Mouse (Mus musculus) neural tube, embryonic 12.5 days (tissue): ENCODE data around the gene Sh2d4b. TPM values are rescaled to one million over a fixed set of nuclear protein-coding genes. Genes with fewer than 3 reads are reported as not detected.
A peak's percentile ranks its signal among the peaks of the same experiment; 100 is the strongest.

Experiments used
- ATAC-seq: fragments of 200-750 bp; cut with Nextera tagmentation; 2 replicates; pipeline ENCODE4 v1.8.0; 2017; ENCODE audit warnings: low read depth, mild to moderate bottlenecking, moderate TSS enrichment, moderate library complexity; ENCODE audit not compliant: low FRiP score
- H3K27ac ChIP-seq: fragments of 300-500 bp; sonication (generic); 2 replicates; pipeline ENCODE4 v1.5.1; 2016
- H3K27me3 ChIP-seq: fragments of 300-500 bp; sonication (generic); replicated peaks from 2 replicates; pipeline ENCODE4 v1.6.1; 2016; ENCODE audit warnings: mild to moderate bottlenecking
- H3K36me3 ChIP-seq: fragments of 300-500 bp; sonication (generic); 2 replicates; pipeline ENCODE4 v1.6.1; 2016; ENCODE audit warnings: mild to moderate bottlenecking
- H3K4me1 ChIP-seq: fragments of 300-500 bp; sonication (generic); 2 replicates; pipeline ENCODE4 v1.6.1; 2016
- H3K4me2 ChIP-seq: fragments of 300-500 bp; sonication (generic); replicated peaks from 2 replicates; pipeline ENCODE4 v1.6.1; 2016; ENCODE audit warnings: mild to moderate bottlenecking
- H3K4me3 ChIP-seq: fragments of 300-500 bp; sonication (generic); 2 replicates; pipeline ENCODE4 v1.5.1; 2016
- H3K9ac ChIP-seq: fragments of 300-500 bp; sonication (generic); 2 replicates; pipeline ENCODE4 v1.6.1; 2016; ENCODE audit warnings: mild to moderate bottlenecking
- H3K9me3 ChIP-seq: fragments of 300-500 bp; sonication (generic); 2 replicates; pipeline ENCODE4 v1.6.1; 2016; ENCODE audit warnings: mild to moderate bottlenecking
- WGBS: fragments of 180-500 bp; shearing (Covaris S2); methylation state at CpG from one replicate; pipeline ENCODE4 v1.1.7; 2016; 5-methylcytosine and 5-hydroxymethylcytosine counted together
- polyA plus RNA-seq: library from polyadenylated mRNA; unstranded; fragments of >200 nt; fragmentation: Nextera tagmentation; extraction: Ambion mirVana; gene quantifications from 2 replicates; pipeline ENCODE4 v1.2.1, GENCODE M21; 2016

The Sh2d4b gene
- polyA plus RNA-seq, 1 experiment from 2014 or later: 1.7 TPM

- Histone ChIP-seq H3K9ac (no peak overlapping the region), H3K36me3 (no peaks in the 10 kb centered on the region; the same call in 1 of the 2 replicates), H3K27me3 (no peaks in the 10 kb centered on the region), H3K4me2 (no peak overlapping the region), H3K27ac (no peak overlapping the region), H3K9me3 (no peaks in the 10 kb centered on the region), H3K4me3 (no peak overlapping the region), H3K4me1 (peaks cover 24% of the 10 kb centered on the region)
- 0 out of 2 replicates have a peak, but pooled peaks have one; percentile 13 for ATAC-seq
- 51% methylated on average over 10 of the region's 10 CpGs for WGBS
Measured at GRCm38 (mm10) chr14:40924378-40925113, 31.5 kb upstream of the Sh2d4b start.

- no peak overlapping the region for H3K4me2 ChIP-seq
- H3K4me1 ChIP-seq: peaks cover 15% of the 10 kb centered on the region; the same call in 1 of the 2 replicates
- ATAC-seq: no peak
- no peak overlapping the region for H3K9ac ChIP-seq
- H3K27me3 ChIP-seq: no peaks in the 10 kb centered on the region
- WGBS: 92% methylated on average over 1 of the region's 1 CpGs
- H3K9me3 ChIP-seq: no peaks in the 10 kb centered on the region
- no peak overlapping the region for H3K4me3 ChIP-seq
- H3K36me3 ChIP-seq: peaks cover 3% of the 10 kb centered on the region; the same call in 1 of the 2 replicates
- no peak overlapping the region for H3K27ac ChIP-seq
Measured at GRCm38 (mm10) chr14:40921241-40921640, 28.2 kb upstream of the Sh2d4b start.

DNA sequence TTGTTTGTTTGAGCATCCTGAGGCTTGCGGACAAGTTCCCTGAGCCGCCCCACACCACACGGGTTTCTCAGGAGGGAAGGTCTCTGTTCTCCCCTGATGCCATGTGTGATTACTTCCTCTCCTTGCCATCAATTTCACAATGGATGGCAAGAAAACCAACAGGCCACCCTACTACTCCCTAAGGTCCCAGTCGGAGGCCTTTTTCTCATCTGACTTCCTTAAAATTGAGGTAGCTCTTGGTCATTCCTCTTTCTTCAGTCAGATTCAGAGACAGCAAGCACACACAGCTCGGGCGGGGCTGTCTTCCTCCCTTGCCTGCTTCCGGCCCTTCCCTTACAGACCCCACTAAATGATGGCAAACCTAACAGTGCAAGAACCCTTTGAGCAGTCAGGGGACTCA is 26.5 kb upstream of the Sh2d4b start:
- 87% methylated on average over 7 of the region's 7 CpGs for WGBS
- H3K4me3 ChIP-seq: no peak overlapping the region
- no peak overlapping the region for H3K4me2 ChIP-seq
- peaks cover 12% of the 10 kb centered on the region; the same call in 1 of the 2 replicates for H3K4me1 ChIP-seq
- H3K36me3 ChIP-seq: peaks cover 13% of the 10 kb centered on the region; the same call in 1 of the 2 replicates
- H3K27ac ChIP-seq: no peak overlapping the region
- no peaks in the 10 kb centered on the region for H3K27me3 ChIP-seq
- H3K9ac ChIP-seq: no peak overlapping the region
- no peak for ATAC-seq
- H3K9me3 ChIP-seq: no peaks in the 10 kb centered on the region

DNA sequence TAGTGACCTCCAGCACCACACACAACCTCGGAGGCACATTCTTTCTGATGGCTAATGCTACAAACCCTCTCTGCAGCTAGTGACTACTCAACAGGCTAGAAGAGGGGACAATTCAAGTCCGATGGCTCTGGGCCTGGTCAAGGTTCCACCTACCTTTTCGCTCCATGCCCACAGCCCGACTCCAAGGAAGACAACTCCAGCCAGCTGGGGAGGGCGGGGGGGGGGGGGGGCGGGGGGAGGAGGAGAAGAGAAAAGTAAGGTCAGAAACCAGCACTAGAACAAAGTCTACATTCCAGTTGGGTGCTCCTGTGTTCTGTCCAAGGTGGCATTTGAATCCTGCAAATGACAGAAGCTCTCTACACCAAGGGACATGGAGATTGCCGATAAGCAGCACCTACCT is 25.4 kb upstream of the Sh2d4b start:
- no peaks in the 10 kb centered on the region for H3K27me3 ChIP-seq
- H3K9ac ChIP-seq: no peak overlapping the region
- ATAC-seq: peak; percentile 4; the same call in 1 of the 2 replicates
- H3K4me3 ChIP-seq: no peak overlapping the region
- H3K4me1 ChIP-seq: 0 out of 2 replicates have a peak, but pooled peaks cover 6% of the 10 kb centered on the region
- no peak overlapping the region for H3K4me2 ChIP-seq
- H3K36me3 ChIP-seq: peaks cover 24% of the 10 kb centered on the region
- no peaks in the 10 kb centered on the region for H3K9me3 ChIP-seq
- 79% methylated on average over 6 of the region's 7 CpGs for WGBS
- H3K27ac ChIP-seq: no peak overlapping the region

DNA sequence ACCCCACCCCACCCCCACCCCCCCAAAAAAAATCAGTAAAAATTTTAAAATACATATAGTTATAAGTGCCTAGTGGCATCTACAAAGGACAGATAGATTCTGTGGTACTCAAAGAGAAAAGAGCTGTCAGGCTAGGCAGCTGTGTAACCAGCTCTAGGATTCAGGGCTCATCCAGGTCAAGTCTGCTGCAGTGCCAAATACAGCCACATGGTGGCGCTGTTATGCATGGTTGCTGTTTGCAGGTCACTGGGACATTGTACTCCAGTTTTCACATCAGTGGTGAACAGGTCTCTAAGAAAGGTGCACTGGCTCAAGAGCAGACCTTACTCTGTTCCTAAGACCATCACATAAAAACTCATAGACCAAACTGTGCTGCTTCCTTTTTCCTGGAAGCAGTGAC is 24.6 kb upstream of the Sh2d4b start:
- peaks cover 32% of the 10 kb centered on the region for H3K36me3 ChIP-seq
- no peaks in the 10 kb centered on the region for H3K9me3 ChIP-seq
- no peak overlapping the region for H3K4me2 ChIP-seq
- H3K9ac ChIP-seq: no peak overlapping the region
- H3K27me3 ChIP-seq: no peaks in the 10 kb centered on the region
- WGBS: 3% methylated on average over 1 of the region's 1 CpGs
- H3K4me3 ChIP-seq: no peak overlapping the region
- H3K4me1 ChIP-seq: 0 out of 2 replicates have a peak, but pooled peaks cover 6% of the 10 kb centered on the region
- no peak overlapping the region for H3K27ac ChIP-seq
- ATAC-seq: peak; percentile 54

- Histone ChIP-seq H3K9ac (no peak overlapping the region), H3K4me1 (0 out of 2 replicates have a peak, but pooled peaks cover 6% of the 10 kb centered on the region), H3K4me3 (no peak overlapping the region), H3K36me3 (peaks cover 35% of the 10 kb centered on the region), H3K27ac (no peak overlapping the region), H3K27me3 (no peaks in the 10 kb centered on the region), H3K4me2 (no peak overlapping the region), H3K9me3 (no peaks in the 10 kb centered on the region)
- ATAC-seq: no peak
- 90% methylated on average over 15 of the region's 15 CpGs for WGBS
Measured at GRCm38 (mm10) chr14:40916667-40917066, 23.6 kb upstream of the Sh2d4b start.

- Histone ChIP-seq H3K4me1 (0 out of 2 replicates have a peak, but pooled peaks cover 6% of the 10 kb centered on the region), H3K27me3 (no peaks in the 10 kb centered on the region), H3K36me3 (peaks cover 44% of the 10 kb centered on the region), H3K4me3 (no peak overlapping the region), H3K9ac (no peak overlapping the region), H3K4me2 (no peak overlapping the region), H3K9me3 (no peaks in the 10 kb centered on the region), H3K27ac (no peak overlapping the region)
- no peak for ATAC-seq
- 94% methylated on average over 8 of the region's 8 CpGs for WGBS
Measured at GRCm38 (mm10) chr14:40915838-40916237, 22.8 kb upstream of the Sh2d4b start.

GRCm38 (mm10) chr14:40914701-40915100 is 21.6 kb upstream of the Sh2d4b start:
- H3K36me3 ChIP-seq: peaks cover 55% of the 10 kb centered on the region
- no peak for ATAC-seq

GRCm38 (mm10) chr14:40913709-40914108 is 20.6 kb upstream of the Sh2d4b start:
- 54% methylated on average over 6 of the region's 6 CpGs for WGBS
- Histone ChIP-seq H3K27me3 (no peaks in the 10 kb centered on the region), H3K4me1 (0 out of 2 replicates have a peak, but pooled peaks cover 3% of the 10 kb centered on the region), H3K9ac (no peak overlapping the region), H3K36me3 (peaks cover 65% of the 10 kb centered on the region), H3K4me2 (no peak overlapping the region), H3K27ac (no peak overlapping the region), H3K4me3 (no peak overlapping the region), H3K9me3 (no peaks in the 10 kb centered on the region)
- ATAC-seq: no peak

More at GRCm38 (mm10) chr14:40914701-40915100, 21.6 kb upstream of the Sh2d4b start:
- H3K27me3 ChIP-seq: no peaks in the 10 kb centered on the region
- H3K4me2 ChIP-seq: no peak overlapping the region
- H3K27ac ChIP-seq: no peak overlapping the region
- no peak overlapping the region for H3K4me3 ChIP-seq
- H3K9me3 ChIP-seq: no peaks in the 10 kb centered on the region
- no peak overlapping the region for H3K9ac ChIP-seq
- WGBS: 90% methylated on average over 3 of the region's 3 CpGs
- H3K4me1 ChIP-seq: 0 out of 2 replicates have a peak, but pooled peaks cover 3% of the 10 kb centered on the region

GRCm38 (mm10) chr14:40911529-40911928 is 18.5 kb upstream of the Sh2d4b start:
- Histone ChIP-seq H3K27me3 (no peaks in the 10 kb centered on the region), H3K36me3 (peaks cover 84% of the 10 kb centered on the region), H3K4me2 (no peak overlapping the region), H3K4me3 (no peak overlapping the region), H3K4me1 (no peaks in the 10 kb centered on the region), H3K9me3 (no peaks in the 10 kb centered on the region), H3K9ac (no peak overlapping the region), H3K27ac (no peak overlapping the region)
- ATAC-seq: no peak

DNA sequence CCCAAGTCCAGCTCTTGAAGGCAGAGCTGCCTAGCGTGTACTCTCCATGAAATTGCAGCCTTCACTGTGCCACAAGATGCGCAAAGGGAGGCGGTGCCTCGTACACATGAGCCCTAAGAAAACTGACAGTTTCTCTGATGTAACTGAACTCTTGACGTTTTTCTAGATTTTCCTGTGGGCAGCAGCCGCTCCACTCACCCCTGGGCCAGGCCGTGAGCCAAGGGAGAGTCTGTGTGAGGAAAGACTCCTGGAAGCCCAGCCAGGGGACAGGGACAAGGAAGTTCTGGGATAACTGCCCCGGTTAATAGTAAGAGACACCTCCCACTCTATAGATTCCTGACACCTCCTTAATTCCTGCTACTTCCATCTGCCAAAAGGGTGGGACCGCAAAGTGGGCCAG is 15.7 kb upstream of the Sh2d4b start:
- WGBS: 94% methylated on average over 9 of the region's 9 CpGs
- Histone ChIP-seq H3K36me3 (peaks cover 72% of the 10 kb centered on the region), H3K4me3 (no peak overlapping the region), H3K27ac (no peak overlapping the region), H3K4me1 (no peaks in the 10 kb centered on the region), H3K9ac (no peak overlapping the region), H3K4me2 (no peak overlapping the region), H3K9me3 (no peaks in the 10 kb centered on the region), H3K27me3 (no peaks in the 10 kb centered on the region)
- ATAC-seq: no peak

DNA sequence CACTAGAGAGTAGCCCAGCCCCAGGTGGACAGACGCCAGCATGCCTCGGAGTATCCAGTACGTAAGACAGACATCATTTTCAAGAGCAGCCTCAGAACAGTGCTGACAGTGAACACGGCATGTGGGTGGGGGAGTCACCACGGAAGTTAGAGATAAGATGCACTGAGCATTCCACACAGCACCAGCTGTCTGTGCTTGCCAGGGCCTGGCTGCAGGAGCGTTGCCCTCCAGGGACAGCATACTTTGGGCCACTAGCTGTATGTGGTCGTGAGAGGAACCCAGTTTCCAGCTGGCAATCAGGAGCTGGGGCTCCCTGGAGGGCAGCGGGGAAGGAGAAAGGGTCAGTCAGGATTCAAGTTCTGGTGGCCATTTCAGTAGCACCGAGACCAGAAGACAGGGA is 13.7 kb upstream of the Sh2d4b start:
- no peak overlapping the region for H3K27ac ChIP-seq
- ATAC-seq: no peak
- WGBS: 87% methylated on average over 9 of the region's 9 CpGs

DNA sequence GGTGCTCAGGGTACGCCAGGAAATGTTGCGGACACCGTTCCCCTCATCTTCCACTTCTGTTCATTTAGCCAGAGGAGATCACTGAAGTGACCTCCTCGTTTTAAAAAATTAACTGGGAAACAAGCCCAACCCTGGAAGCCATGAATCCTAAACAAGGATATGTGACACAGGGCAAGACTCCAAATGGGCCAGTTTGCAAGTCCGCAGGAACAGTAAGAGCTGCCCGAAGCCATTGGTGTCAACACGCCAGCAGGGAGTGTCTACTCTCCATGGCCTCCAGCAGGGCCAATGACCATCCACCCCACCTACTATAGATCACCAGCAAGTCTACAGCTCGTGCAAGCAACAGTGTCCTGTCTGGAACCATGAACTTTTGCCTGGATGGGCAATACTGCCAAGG is 12.7 kb upstream of the Sh2d4b start:
- H3K9me3 ChIP-seq: no peaks in the 10 kb centered on the region
- no peak overlapping the region for H3K4me3 ChIP-seq
- H3K27me3 ChIP-seq: no peaks in the 10 kb centered on the region
- peaks cover 55% of the 10 kb centered on the region for H3K36me3 ChIP-seq
- no peak overlapping the region for H3K27ac ChIP-seq
- no peak for ATAC-seq
- H3K4me1 ChIP-seq: no peaks in the 10 kb centered on the region
- 87% methylated on average over 8 of the region's 8 CpGs for WGBS
- no peak overlapping the region for H3K4me2 ChIP-seq
- no peak overlapping the region for H3K9ac ChIP-seq

More for the DNA sequence above, 13.7 kb upstream of the Sh2d4b start:
- no peak overlapping the region for H3K4me3 ChIP-seq
- H3K27me3 ChIP-seq: no peaks in the 10 kb centered on the region
- no peak overlapping the region for H3K4me2 ChIP-seq
- no peaks in the 10 kb centered on the region for H3K4me1 ChIP-seq
- no peak overlapping the region for H3K9ac ChIP-seq
- peaks cover 64% of the 10 kb centered on the region for H3K36me3 ChIP-seq
- no peaks in the 10 kb centered on the region for H3K9me3 ChIP-seq
